Mouse (Mus musculus): ENCODE measurements around the gene Hnrnph2.

Hnrnph2 gene

GRCm38 (mm10) chrX:134600659-134601379, at the start of gene Hnrnph2, which contains the start of gene Gla:
TSS of gene Hnrnph2 (plus strand) at chrX:134601179.
TSS of gene Gla (minus strand) at chrX:134601125.
- DNase-seq, result peak; percentile 97

GRCm38 (mm10) chrX:134553326-134553725, 47.7 kb upstream of the Hnrnph2 start:
- no peak for DNase-seq

GRCm38 (mm10) chrX:134554425-134554824, 46.6 kb upstream of the Hnrnph2 start:
- peak; percentile 15 for DNase-seq

GRCm38 (mm10) chrX:134564326-134564725, 36.7 kb upstream of the Hnrnph2 start:
- no peak for DNase-seq

- peak; percentile 32 for DNase-seq
Measured at GRCm38 (mm10) chrX:134566536-134567222, 34.3 kb upstream of the Hnrnph2 start.

- no peak for DNase-seq
Measured at GRCm38 (mm10) chrX:134577896-134578295, 23.1 kb upstream of the Hnrnph2 start.

GRCm38 (mm10) chrX:134580528-134581305, 20.3 kb upstream of the Hnrnph2 start:
- DNase-seq, result no peak

GRCm38 (mm10) chrX:134582270-134582669, 18.7 kb upstream of the Hnrnph2 start:
- no peak for DNase-seq

GRCm38 (mm10) chrX:134582888-134583669, 17.9 kb upstream of the Hnrnph2 start, which contains the start of gene Btk:
TSS of gene Btk (minus strand) at chrX:134583570.
- no peak for DNase-seq

GRCm38 (mm10) chrX:134585103-134586002, 15.6 kb upstream of the Hnrnph2 start, which contains the start of gene Rpl36a:
TSS of gene Rpl36a (plus strand) at chrX:134585654.
- DNase-seq, result peak; percentile 95

GRCm38 (mm10) chrX:134586447-134586846, 14.5 kb upstream of the Hnrnph2 start:
- no peak for DNase-seq

- no peak for DNase-seq
Measured at GRCm38 (mm10) chrX:134588261-134588660, 12.7 kb upstream of the Hnrnph2 start.

GRCm38 (mm10) chrX:134588997-134589396, 12.0 kb upstream of the Hnrnph2 start:
- DNase-seq, result no peak

- no peak for DNase-seq
Measured at GRCm38 (mm10) chrX:134589836-134590235, 11.1 kb upstream of the Hnrnph2 start.

- DNase-seq, result no peak
Measured at GRCm38 (mm10) chrX:134599922-134600565, 935 bp upstream of the Hnrnph2 start.

GRCm38 (mm10) chrX:134601380-134602120, 571 bp downstream of the Hnrnph2 start:
- no peak for DNase-seq

GRCm38 (mm10) chrX:134609472-134609871, 8.5 kb downstream of the Hnrnph2 start:
- DNase-seq, result no peak

GRCm38 (mm10) chrX:134610984-134611383, 10.0 kb downstream of the Hnrnph2 start:
- no peak for DNase-seq

GRCm38 (mm10) chrX:134612285-134612959, 11.4 kb downstream of the Hnrnph2 start:
- peak; percentile 60 for DNase-seq

All from lung, postnatal 36 days (tissue).